Mouse (Mus musculus): ENCODE results near the gene Txnrd2.

Gene Txnrd2

DNA sequence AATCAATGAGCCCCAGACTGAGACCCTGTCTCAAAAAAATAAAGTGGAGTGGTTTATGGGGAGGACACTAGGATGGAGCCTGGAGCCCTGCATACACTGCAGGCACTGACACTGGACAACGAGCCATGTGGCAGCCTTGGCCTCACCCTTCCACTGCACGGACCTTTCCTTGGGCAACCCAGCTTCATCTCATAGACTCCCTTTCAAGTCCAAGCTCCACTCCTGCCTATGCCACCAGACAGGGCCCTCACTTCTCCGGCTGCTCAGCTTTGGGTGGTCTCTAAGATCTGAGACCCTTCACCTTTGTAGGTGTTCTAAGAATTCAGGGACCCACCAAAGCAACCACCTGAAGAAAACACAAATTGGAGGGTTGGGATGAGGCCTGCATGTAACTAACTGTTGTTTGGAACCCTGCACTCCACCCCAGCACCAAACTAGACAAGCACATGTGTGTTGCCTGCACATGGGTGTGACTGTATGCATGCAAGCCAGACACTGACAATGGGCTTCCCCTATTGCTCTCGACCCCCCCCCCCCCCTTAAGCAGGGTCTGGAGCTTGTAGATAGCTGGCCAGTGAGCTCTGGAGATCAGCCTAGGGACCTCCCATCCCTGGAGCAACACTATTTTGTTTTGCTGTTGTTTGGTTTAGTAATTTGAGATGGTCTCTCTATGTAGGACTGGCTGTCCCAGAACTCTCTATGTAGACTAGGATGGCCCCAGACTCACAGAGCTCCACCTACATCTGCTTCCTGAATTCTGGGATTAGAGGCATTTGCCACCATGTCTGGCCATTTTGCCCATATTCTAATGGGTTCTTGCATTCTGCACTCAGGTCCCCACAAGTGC is 7.2 kb upstream of the Txnrd2 start:
- no peak for DNase-seq

DNA sequence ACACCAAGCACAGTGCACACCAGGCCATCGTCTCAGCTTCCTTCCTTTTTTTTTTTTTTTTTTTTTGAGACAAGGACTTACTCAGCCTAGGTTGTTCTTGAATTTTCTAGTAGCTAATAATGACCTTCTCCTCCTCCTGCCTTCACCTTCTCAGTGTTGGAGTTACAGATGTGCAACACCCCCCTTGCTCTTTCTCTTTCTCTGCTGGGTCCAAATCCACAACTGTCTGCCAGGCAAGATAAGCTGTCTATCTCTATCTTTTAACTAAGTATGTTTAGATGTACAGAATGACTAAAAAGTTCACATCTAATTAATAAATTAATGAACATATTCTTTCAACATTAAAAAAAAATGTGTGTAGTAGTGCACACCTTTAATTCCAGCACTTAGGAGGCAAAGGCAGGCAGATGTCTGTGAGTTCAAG is 6.6 kb upstream of the Txnrd2 start:
- DNase-seq = no peak

DNA sequence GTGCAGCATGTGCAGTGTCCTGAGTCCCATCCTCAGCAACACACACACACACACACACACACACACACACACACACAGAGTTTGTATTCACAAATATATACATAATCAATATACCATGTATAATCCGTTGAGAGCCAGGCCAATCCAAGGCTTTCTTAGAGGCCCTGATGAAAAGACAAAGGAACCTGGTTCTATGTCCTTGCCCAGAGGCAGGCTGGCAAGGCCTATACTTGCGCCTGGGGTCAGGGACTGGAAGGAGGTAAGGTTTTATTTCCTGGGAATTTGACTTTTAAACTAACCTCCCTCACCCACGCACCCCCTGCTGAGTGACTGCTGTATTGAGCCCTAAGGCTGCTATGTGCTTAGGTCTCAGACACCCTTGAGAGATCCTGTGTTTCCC is 5.6 kb upstream of the Txnrd2 start:
- DNase-seq = no peak

DNA sequence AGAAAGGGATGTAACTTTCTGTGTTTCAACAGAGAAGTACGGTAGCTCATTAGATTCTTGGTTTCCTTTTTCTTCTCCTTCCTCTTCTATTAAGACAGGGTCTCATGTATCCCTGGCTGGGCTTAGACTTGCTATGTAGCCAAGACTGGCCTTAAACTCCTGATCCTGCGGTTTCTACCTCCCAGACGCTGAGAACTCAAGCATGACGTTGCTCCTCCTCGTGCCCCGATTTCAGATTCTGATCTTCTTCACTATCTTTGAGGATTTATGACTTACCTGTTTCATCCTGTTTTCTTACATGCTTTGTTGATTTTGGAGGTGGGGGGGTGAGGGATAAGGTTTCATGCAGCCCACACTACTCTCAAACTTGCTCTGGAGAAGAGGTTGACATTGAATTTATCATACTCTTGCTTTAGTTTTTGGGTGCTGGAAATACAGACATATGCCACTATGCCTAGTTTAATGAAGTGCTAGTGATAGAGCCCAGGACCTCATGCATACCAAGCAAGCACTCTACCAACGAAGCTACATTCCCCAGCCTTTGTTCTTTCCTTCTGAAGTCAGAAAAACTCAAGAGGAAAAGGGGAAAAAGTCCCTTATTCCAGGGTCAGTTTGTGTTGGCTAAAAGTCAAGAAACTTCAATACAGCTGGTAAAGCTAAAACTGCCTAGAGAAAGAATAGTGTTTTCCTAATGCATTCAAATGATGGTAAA is 2.8 kb upstream of the Txnrd2 start:
- no peak for DNase-seq

DNA sequence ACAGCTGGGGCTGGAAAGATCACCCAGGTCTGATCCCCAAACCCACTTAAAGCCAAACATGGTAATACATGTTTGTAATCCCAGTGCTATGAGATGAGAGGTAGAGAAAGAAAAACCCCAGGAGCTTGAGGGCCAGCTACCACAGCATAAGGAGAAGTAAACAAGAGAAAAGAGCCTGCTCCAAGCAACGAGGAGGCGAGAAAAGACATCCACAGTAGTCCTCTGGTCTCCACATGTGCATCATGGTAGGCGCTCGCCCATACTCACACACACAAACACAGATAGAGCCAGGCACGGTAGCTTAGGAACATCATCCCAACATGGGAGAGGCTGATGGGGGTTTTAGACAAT is 2.3 kb upstream of the Txnrd2 start:
- DNase-seq = no peak

DNA sequence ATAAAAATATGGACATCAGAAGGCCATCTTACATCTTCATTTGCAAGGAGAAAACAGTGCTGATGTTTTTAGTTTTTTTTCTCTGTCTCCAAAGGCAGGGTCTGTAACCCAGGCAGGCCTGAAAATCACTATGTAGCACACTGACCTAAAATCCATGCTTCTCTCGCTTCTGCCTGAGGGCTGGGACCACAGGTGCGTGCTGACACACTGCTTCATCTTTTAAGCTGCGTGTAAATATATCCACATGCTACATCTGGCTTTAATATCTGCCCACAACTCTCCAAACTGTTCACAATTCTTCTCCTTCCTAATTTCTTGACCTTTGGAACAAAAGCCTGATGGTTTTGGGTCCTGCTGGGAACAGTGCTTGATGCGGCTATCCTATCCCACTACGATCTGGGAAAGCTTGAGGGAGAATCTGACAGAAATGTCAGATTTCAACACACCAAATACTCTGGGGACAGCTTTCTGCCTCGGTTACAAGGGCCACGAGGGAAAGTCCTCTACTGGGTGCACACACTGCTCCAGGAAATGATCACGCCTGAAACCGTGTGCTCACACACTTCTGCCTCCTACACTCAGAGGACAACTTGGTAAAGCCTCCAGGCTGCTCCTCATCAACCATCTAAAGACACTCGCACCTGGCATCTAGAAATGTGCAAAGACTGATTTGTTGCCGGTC is 1.7 kb upstream of the Txnrd2 start:
- DNase-seq = no peak

DNA sequence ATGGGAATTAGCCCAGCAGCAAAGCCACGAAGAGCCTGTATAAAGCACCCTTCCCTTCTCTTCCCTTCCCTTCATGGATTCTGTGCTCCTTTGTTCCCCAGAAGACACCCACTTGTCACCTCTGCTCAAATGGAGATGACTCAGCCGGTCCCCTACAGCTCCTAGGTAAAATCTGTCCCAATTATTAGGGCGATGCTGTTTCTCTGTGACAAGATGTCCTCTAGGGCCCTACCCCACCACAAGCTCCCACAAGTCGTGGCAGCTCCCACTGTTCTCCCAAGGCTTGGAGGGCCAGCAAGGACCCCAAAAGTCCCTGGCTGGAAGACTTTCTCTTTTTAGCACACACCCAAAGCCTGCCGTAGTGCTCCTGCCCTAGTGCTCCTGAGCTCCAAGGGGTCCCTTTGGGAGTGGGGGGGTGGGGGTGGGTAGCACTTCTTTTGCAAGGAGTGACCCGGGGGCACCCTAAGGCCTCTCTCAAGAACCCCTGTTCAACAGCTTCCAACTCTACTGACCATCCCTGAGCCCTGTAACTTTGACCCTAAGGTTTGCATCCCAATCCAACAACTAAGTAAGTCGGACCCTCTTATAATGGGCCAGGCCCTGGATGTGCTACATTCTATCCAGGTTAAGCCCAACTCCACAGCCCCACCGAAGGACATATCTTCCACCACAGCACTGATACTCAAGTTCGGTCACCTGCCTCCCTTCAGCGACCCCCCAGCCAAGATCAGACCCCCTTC is 539 bp upstream of the Txnrd2 start:
- DNase-seq = no peak

DNA sequence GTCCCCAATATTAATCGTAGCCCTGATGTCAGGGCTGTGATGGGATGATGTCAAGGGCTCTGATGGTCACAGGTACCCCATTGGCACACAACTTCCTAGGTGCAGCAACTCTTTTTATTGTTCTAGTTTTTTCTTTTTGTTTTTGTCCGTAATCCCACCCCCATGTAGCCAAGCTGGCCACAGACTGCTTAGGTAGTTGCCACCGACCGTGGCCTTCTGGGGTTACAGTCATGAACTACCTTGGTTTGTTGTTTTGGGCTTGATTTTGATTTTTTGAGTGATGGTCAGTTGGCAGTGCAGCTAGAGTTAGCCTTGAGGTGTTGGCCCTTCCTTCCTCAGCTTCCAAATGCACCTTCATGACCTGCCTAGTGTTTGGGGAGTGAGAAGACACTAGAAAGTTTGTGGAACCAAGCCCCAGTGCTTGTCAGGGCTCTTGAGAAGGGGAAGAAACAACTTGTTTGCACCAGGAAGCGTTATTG is 657 bp downstream of the Txnrd2 start, which contains the start of gene Comt:
TSS of gene Comt (minus strand) at position 51 of the 479 bp plus-strand sequence.
- no peak for DNase-seq

DNA sequence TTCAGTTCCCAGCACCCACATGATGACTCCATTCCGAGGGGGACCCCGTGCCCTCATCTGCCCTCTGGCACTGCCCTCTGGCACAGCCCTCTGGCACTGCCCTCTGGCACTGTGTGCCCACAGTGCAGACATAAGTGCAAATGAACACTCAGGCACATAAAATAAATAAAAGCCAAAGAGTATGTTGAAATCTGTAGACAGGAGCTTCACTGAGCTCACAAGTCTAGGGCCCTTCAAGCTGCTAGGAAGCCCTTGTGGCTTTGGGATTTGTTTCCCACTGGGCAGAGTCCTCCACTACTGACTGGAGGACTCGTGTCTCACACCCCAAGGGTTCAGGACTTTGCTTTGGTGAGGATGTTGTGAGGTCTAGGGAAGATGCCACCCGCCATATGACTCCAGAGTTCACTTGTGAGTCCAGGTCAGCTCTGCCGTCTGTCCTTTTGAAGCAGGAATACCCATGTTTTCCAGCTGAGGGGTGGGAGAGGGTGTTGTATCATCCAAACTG is 1.9 kb downstream of the Txnrd2 start:
- DNase-seq = no peak

DNA sequence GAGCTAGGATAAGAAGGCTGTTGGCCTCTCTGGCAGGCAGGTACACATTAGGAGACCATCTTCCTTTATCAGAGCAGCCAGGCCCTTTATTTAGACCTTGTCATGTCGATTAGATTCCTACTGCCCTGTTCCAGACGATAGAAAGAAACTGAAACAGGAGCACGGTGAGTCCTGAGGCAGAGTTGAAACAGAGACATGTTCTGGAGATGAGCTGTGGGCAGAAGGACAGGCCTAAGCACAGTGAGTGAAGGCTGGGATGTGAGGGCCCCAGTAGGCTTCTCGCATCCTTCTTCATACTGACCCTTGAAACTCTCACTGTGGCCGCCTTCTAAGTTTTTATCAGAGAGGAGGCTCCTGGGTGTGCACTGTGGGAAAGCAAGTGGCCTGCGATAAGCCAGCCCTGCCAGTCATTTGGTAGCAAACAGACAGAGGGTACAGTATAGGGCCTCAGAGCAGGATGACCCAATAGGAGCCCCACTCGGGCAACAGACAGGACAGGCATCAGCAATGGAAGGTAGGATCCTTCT is 2.4 kb downstream of the Txnrd2 start:
- no peak for DNase-seq

DNA sequence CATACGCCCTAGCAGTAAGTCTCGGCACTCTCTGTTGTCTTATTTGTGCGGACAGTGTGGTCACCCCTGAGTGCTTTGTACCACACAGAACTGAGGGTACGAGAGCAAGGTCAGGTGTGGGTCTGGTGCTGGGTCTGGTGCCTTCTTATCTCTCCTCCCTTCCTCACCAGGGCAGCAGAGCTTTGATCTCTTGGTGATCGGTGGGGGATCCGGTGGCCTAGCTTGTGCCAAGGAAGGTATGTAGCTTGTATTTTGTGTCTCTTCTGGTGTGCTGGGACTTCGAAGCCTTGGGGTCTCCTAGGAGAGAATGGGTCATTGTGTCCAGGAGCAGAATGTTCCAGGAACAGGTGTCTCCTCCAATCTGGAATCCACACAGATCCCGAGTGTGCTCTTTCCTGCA is 3.5 kb downstream of the Txnrd2 start:
- DNase-seq = no peak

DNA sequence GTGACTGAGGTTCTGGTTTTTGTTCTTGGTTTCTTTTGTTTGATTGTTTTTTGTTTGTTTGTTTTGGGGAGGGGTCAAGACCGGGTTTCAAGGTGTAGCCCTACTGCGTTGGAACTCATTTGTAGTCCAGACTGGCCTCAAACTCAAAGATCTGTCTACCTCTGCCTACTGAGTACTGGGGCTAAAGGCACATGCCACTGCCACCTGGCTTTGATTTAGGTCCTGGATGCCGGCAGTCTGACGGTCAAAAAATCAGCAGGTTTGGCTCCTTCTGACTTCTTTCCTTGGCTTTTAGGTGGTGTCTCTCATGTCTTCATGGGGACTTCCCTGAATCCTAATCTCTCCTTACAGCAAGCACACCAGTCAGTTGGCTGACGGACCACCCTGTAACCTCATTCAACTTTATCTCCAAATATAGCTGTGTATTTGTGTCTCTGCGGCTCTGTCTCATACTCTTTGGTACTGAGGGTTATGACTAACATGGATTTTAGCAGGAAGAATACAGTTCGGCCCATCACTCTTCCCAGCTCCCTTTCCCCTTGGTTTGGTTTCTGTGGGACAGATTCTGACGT is 4.5 kb downstream of the Txnrd2 start:
- no peak for DNase-seq

DNA sequence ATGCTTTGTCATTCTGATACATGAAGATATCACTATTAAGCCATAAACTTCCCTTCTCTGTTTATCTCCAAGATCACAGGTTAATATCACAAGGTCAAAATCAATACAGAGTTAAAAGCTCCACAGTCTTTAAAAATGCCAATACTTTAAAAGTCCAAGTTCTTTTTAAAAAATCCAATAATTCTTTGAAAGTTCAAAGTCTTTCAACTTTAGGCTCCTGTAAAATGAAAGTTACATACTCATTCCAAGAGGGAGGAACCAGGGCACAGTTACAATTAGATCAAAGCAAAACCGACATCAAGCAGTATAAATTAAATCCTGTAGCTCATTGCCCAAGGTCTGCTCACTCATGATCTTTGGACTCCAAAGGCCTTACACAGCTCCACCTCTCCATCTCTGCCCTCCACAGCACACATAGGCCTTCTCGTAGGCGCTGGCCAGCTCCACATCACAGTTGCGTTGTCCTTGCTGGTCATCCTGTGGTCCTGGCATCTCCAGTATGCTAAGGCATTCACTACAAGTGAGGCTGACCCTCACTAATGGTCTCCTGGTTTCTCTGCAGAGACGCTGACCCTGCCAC is 7.2 kb downstream of the Txnrd2 start:
- no peak for DNase-seq

DNA sequence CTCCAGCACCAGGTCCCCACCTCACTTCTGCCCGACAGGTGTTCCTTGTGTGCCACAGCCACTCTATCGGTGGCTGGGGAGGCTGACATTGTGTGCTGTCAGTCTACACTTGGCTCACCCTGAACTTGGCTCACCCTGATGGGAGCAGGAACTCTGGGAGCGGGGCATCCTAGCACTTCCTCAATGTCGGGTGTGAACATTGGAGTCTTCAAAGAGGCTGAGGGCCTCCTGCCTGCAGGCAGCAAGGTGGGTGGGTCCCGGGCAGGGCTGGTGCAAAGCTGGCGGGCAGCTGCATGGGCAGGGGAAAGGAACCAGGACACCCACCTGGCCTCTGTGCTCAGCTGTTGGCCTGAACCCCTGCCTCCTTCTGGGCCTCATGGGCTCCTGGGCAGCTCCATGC is 9.9 kb downstream of the Txnrd2 start:
- DNase-seq = no peak

DNA sequence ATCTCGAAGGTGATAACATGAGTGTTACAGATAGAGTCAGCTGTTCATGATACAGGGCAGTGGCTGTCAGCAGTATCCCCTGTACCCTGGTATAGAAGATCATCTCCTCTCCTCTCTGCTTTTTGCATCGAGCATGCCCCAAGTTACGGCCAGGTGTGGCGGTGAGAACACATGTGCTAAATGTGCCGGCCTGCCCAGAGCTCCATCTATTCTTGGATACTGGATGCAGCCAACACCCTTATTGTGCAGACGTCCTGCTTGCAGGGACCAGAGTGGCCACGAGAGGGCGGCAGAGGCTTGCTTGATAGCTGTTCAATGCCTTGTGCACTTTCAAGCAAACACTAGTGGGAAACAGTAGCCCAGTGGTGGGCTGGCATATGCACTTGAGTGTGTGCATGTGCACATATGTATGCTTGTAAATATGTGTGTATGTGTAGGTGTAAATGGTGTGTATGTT is 17.2 kb downstream of the Txnrd2 start:
- DNase-seq = peak; percentile 93

DNA sequence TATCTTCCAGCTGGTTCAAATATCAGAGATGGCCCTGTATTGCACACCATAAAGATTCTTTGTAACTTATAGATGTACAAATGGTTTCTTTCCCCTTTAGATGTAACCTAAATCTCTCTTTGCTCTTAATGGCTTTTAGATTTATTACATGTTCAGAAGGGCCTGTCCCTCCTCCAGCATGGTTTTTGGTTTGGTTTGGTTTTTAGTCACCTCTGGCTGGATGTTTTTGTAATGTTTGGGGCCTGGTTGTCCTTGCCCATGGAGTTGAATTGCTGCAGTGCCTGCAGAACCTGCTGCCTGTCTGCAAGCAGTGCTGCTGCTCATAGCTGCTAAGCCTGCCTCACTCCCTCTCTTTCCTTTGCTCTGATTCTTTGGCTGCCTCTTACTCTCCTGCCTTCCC is 21.1 kb downstream of the Txnrd2 start:
- no peak for DNase-seq

DNA sequence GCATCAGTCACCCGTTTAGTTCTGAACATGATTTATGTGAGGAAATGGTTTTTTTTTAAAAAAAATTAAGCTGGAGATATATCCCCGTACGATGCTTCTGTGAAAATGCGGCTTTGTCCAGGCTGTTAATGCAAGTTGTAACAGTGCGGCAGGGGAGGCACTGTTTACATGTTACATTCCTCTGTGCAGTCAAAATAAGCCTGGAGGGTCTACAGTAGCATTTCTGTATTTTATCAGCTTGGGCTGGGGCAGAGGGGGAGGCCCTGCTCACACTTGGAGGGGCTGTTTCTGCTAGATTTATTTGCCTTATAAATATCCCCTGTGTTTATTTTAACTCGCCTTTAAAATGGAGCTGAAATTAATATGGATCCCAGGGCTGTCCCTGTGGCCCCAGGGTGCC is 21.9 kb downstream of the Txnrd2 start:
- DNase-seq = no peak

DNA sequence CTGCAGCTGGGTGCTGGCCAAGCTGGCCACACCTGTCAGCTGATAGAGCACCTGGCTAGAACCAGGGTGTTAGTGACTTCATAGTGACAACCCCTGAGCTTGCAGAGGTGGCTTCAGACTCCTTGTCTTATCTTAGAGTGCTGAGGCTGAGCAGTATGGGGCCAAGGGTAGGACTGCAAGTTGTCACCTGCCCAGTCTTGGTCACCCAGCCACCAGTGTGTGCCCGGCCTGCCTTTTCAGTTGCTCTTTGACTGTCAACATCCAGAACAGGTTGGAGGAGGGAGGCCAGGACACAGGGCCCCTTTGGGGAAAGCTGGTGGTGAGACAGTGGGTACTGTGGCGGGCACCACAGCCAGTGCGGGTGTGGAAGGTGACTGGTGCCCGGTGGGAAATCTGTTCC is 22.8 kb downstream of the Txnrd2 start:
- no peak for DNase-seq

DNA sequence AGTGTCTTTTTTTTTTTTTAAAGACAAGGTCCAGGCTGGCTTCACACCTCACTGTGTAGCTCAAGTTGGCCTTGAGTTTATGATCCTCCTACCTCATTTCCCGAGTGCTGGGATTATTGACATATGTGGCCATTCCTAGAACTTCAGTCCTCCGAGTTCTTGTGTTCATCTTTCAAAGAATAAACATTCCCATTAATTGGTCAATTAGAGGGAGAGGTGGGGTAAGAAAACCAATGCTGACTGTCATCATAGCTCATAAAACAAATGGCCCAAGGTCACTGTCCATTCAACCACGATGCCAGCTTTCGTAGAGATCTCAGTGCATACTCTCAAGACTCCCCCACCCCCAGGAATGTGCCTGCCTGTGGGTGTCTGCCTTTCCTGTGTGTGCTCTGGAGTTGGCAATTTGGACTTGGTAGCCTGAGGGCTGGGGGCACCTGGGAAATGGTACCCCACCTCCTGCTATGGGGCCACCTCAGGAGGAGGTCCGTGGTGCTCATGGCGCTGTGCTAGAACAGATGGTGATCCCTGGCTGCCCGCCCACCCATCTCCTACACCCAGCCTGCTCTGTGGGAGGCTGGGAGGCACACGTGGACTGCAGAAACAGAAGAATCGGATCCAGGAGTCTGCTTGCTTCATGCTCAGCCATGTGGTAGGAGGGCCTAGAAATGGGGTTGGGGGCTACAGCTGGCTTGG is 25.4 kb downstream of the Txnrd2 start:
- peak; percentile 79 for DNase-seq

DNA sequence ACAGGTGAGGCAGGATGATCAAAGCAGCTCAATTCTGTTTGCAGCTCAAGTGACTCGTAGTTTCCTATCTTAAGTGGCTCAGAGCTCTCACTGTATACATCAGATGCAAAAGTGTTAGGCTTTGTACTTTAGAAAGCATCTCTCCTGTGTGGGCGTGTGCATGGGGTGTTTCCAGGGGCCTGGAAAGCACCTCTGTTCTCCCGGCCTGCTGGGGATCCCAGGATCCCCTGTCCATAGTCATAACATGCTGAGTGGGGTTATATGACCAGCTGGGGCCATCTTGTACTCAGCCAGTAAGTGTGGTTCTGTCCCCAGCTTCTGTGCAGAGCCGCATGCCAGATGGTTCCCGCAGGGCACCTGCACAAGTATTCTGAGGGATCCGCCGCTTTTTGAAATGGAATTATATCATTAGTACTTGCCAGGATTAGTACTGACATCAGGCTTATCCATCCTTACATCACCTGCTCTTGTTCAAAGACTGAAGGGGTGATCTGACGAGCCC is 26.2 kb downstream of the Txnrd2 start:
- DNase-seq = peak; percentile 44

DNA sequence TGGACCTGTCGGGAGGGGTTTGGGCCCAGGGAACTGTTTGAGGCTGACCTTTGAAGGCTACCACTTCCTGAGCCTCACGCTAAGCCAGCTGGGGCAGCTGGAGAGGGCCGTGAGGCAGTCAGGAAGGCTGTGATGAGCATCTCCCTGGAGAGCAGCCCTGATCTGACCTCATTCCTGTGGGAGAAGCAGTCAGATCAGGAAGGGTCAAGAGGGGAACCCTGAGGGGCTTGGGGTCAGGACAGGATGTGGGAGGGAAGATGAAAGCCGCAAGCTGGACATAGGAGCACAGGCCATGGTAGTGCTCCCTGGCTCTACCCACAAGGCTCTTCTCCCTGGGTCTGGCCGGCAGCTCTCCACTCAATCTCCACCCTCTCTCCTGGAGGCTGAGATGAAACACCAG is 27.7 kb downstream of the Txnrd2 start:
- no peak for DNase-seq

All from right cerebral cortex, adult 18-20 months (tissue).